Mouse (Mus musculus) olfactory bulb, adult 2 months (tissue): ENCODE results near the gene Foxn4. TPM values are rescaled to one million over a fixed set of nuclear protein-coding genes. Genes with fewer than 3 reads are reported as not detected.

Experiments used
- H3K27ac ChIP-seq: fragments of 200-500 bp; 2 replicates; pipeline ENCODE4 v1.5.1; 2012; ENCODE audit warnings: low read depth, low read length; ENCODE audit not compliant: insufficient read depth
- H3K4me1 ChIP-seq: fragments of 200-500 bp; 2 replicates; pipeline ENCODE4 v1.6.1; 2012; ENCODE audit warnings: low read length; ENCODE audit not compliant: control insufficient read depth, insufficient read depth
- H3K4me3 ChIP-seq: fragments of 200-500 bp; 2 replicates; pipeline ENCODE4 v1.5.1; 2012; ENCODE audit warnings: mild to moderate bottlenecking, low read depth, low read length, moderate library complexity; ENCODE audit not compliant: insufficient read depth
- CTCF ChIP-seq: fragments of 200-500 bp; IDR thresholded peaks from 2 replicates; pipeline ENCODE4 v1.5.1; 2012; ENCODE audit warnings: low read depth, mild to moderate bottlenecking, low read length, moderate library complexity; ENCODE audit not compliant: insufficient read depth
- POLR2A ChIP-seq: fragments of 200-500 bp; IDR thresholded peaks from 2 replicates; pipeline ENCODE4 v1.6.1; 2012; ENCODE audit warnings: mild to moderate bottlenecking, low read depth, low read length, moderate library complexity; ENCODE audit not compliant: insufficient read depth
- WGBS: fragments of 180-500 bp; shearing (Covaris S2); methylation state at CpG from one replicate; pipeline ENCODE4 v1.1.7; 2018; 5-methylcytosine and 5-hydroxymethylcytosine counted together
- polyA plus RNA-seq: library from polyadenylated mRNA; stranded (reverse); fragments of >200 nt; gene quantifications from 2 replicates; pipeline ENCODE4 v1.2.4, GENCODE M21; 2012; ENCODE audit warnings: low replicate concordance; ENCODE audit not compliant: missing spikeins, insufficient read depth, insufficient read length

The Foxn4 gene
- not detected in 2 replicates for polyA plus RNA-seq

DNA sequence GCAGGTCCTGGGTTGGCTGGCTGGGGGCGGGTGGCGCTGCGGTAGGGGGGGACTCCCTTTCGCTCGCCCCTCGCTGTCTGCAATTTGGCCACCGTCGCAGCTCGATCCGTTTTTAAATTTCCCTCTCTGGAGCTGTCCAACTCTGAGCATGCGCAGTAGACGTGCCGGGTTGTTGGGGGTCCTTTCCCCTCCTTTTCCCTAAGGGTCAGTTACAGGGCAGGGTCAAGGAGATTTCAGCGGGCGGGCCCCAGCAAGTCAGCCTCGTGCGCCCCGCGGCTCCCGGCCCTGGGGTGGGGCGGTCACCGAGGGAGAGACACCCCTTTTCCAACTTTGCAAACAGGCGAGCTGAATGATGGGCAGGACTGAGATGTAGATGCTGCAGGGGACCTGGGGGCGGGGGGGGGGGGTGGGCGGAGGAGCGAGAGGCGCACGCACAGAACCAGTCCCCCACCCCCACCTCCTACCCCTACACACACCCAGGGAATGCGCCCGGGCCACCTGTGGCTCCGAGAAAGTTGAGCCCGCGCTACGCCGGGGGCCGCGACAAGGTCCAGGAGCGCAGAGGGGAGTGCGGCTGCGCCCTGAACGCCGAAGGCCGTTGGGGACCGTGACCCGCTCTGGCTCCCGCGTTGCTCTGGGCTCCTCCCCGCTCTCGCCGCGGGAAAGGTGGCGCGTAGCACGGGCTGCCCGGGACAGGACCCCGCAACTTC, at the start of gene Foxn4:
Gene Foxn4 (minus strand): TSS at position 115 of the 710 bp plus-strand sequence.
- Histone ChIP-seq H3K4me1 (peaks cover 33% of the 10 kb centered on the region), H3K27ac (no peak within 1 kb of the TSS), H3K4me3 (0 out of 2 replicates have a peak within 1 kb of the TSS, but pooled peaks have one; percentile 17)
- 2% methylated on average over 56 of the region's 56 CpGs for WGBS
- TF ChIP-seq CTCF = no peak
- TF ChIP-seq POLR2A = no peak

- TF ChIP-seq POLR2A (no peak), CTCF (no peak)
- Histone ChIP-seq H3K4me3 (no peak overlapping the region), H3K4me1 (no peaks in the 10 kb centered on the region), H3K27ac (no peak overlapping the region)
- 65% methylated on average over 25 of the region's 25 CpGs for WGBS
Observed at GRCm38 (mm10) chr5:114323105-114323790, 49.6 kb upstream of the Foxn4 start.

- H3K27ac ChIP-seq = no peak overlapping the region
- TF ChIP-seq POLR2A (no peak), CTCF (no peak)
- no peaks in the 10 kb centered on the region; the same call in 1 of the 2 replicates for H3K4me1 ChIP-seq
- WGBS = 63% methylated on average over 11 of the region's 11 CpGs
- H3K4me3 ChIP-seq = no peak overlapping the region
Observed at GRCm38 (mm10) chr5:114309680-114310036, 36.1 kb upstream of the Foxn4 start.

DNA sequence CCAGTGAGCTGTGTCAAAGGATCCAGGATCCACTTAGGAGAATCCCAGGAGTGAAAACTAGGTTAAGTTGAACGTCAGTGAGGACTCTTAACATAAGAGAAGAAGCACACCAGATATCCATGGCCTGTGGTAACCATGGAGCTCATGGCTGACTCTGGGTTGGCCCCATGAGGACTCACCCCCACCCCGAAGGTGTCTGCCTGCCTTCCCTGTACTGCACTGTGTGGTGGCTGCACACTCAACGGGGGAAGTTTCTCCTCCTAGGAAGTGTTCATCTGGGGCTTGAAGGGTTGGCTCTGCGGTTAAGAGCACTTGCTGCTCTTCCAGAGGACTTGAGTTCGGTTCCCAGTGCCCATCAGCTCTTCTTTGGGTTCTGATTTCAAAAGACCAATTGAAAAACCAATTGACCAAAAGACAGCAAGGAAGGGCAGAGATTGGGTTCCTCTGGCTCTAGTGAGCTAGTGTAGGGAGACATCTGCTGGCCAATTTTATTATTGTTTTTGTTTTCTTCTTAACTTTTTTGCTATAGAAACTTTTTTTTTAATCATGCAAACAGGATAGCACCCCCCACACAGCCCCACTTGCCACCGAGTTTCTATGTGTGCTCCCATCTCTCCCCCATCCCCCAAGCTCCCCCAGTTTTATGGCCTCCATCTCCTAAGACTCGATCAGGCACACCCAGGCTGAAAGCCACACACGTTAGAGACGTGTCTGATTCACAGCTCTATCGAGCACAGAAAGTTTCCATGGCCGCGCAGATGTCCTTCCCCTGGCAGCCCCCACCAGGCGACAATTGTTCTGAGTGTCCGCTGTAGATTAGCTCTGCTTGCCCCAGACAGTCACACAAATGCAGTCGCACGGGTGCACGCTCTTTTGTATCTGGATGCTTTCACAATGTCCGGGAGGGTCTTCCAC, 35.4 kb upstream of the Foxn4 start:
- WGBS = 43% methylated on average over 18 of the region's 18 CpGs
- no peak overlapping the region for H3K4me3 ChIP-seq
- H3K4me1 ChIP-seq = no peaks in the 10 kb centered on the region
- TF ChIP-seq CTCF = no peak
- no peak for TF ChIP-seq POLR2A
- no peak overlapping the region for H3K27ac ChIP-seq

- H3K27ac ChIP-seq = no peak overlapping the region
Observed at GRCm38 (mm10) chr5:114306496-114306895, 32.9 kb upstream of the Foxn4 start.

GRCm38 (mm10) chr5:114303166-114303565, 29.6 kb upstream of the Foxn4 start:
- 74% methylated on average over 6 of the region's 6 CpGs for WGBS
- H3K4me3 ChIP-seq = no peak overlapping the region
- TF ChIP-seq POLR2A (no peak), CTCF (no peak)
- no peaks in the 10 kb centered on the region for H3K4me1 ChIP-seq
- no peak overlapping the region for H3K27ac ChIP-seq

More at GRCm38 (mm10) chr5:114306496-114306895, 32.9 kb upstream of the Foxn4 start:
- Histone ChIP-seq H3K4me3 (no peak overlapping the region), H3K4me1 (no peaks in the 10 kb centered on the region)
- 80% methylated on average over 5 of the region's 5 CpGs for WGBS
- no peak for TF ChIP-seq POLR2A
- TF ChIP-seq CTCF = no peak

DNA sequence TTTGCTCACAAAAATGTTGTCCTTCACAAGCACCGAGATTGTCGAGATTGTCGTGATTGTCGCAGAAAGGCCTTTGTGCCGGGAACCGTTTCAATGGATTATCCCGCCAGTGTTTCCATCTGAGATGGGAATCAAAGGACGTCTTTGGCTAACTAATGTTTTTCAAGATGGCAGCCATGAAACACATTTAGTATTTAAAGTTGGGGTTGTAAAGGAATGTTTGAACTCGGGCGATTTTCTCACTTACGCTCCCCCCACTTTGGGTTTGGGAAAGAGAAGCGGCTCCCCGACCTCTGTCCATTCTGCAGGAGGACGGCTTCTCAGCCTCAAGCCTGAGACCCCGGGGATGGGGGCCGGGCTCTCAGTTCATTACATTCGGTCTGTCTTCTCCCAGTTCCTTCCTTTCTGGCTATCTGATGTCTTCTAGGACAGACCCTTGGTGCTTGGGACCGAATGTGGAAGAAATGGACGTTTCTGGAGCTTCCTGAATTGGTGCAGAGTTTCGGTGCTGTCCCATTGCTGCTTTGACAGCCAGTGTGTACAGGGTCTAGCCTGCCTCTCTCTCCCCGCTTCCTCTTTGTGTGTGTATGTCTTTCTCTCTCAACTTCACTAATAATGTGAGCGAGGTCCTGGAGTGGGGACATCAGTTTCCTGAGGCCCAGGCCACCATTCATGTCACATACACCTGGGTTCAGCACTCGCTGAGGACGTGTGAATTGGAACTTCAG, 26.4 kb upstream of the Foxn4 start:
- H3K27ac ChIP-seq = no peak overlapping the region
- 82% methylated on average over 24 of the region's 24 CpGs for WGBS

GRCm38 (mm10) chr5:114299156-114299855, 25.7 kb upstream of the Foxn4 start:
- H3K4me1 ChIP-seq = no peaks in the 10 kb centered on the region
- TF ChIP-seq CTCF (no peak), POLR2A (no peak)
- no peak overlapping the region for H3K4me3 ChIP-seq
- no peak overlapping the region for H3K27ac ChIP-seq
- WGBS = 55% methylated on average over 22 of the region's 22 CpGs

More for the DNA sequence above, 26.4 kb upstream of the Foxn4 start:
- H3K4me1 ChIP-seq = no peaks in the 10 kb centered on the region
- H3K4me3 ChIP-seq = no peak overlapping the region
- TF ChIP-seq POLR2A = no peak
- TF ChIP-seq CTCF = no peak
